Mouse (Mus musculus): ENCODE results near the gene Ssu72. TPM values are rescaled to one million over a fixed set of nuclear protein-coding genes. Genes with fewer than 3 reads are reported as not detected.
A peak's percentile ranks its signal among the peaks of the same experiment; 100 is the strongest.

Gene Ssu72
- polyA plus RNA-seq, 2 experiments: 115 to 131 TPM

- Histone ChIP-seq H3K4me1 (ENCODE audit: control insufficient read depth, insufficient read depth, low read length) (peaks cover 16% of the 10 kb centered on the region), H3K27me3 (ENCODE audit: control insufficient read depth, insufficient read depth, low read length) (no peaks in the 10 kb centered on the region), H3K27ac (replicated peaks; ENCODE audit: low read depth, low read length) (peak within 1 kb of the TSS; percentile 27; the same call in 1 of the 2 replicates), H3K4me2 (replicated peaks; ENCODE audit: low read depth, low read length, severe bottlenecking) (peak within 1 kb of the TSS; percentile 92), H3K9me3 (ENCODE audit: control insufficient read depth, low read length) (no peaks in the 10 kb centered on the region), H3K4me3 (replicated peaks; ENCODE audit: low read length) (peak within 1 kb of the TSS; percentile 43), H3K9ac (ENCODE audit: low read depth, low read length, severe bottlenecking) (peak within 1 kb of the TSS; percentile 51), H3K36me3 (ENCODE audit: control insufficient read depth, insufficient read depth, low read length) (no peaks in the 10 kb centered on the region)
- peak; percentile 80 for ATAC-seq (ENCODE audit: low FRiP score, low read depth)
- DNase-seq (ENCODE audit: low spot score): peak; percentile 92
- WGBS: under 1% methylated on average over 34 of the region's 35 CpGs
- TF ChIP-seq POLR2A (IDR thresholded peaks at IDR 0.05; ENCODE audit: borderline replicate concordance, extremely low read depth, insufficient read depth, insufficient read length): no peak
Observed at GRCm38 (mm10) chr4:155774280-155774754, 69.7 kb downstream of the Ssu72 start, which contains the start of gene Vwa1. TSS of gene Vwa1 (minus strand) at chr4:155774698.

DNA sequence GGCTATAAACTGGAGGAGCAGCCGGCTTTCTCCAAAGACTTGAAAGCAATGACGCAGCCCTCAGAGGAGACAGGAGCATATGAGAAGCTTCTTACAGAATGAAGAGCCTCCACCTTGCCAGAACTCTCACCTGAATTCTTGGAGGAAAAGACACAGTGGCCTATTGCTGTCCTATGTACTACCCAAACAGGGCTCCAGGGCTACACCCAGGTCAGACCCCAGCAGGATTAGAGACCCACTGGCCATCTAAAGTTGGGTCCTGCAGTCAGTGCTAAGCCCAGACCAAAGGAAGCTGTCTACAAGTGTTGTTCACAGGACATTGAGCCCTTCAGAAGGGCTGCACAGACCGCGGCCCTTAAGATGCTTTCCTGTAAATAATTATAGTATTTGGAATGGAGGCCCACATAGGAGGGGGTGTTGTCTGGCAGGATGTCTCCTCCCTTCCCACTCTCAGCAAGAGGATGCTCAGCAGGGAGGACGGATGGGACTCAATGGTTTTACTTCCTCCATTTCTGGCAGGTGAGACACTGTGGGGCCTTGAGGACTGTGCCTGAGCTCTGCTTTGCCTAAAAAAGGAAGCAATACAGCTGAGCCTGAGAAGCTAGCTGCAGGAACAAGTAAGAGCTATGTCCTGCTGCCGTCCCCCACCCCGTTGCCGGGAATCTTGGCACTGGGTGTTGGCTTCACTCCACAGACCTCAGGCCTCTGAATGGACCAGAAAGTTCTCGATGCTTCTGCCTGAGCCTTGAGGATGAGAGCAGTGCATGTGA is 70.6 kb downstream of the Ssu72 start:
- ATAC-seq (ENCODE audit: low FRiP score, low read depth) (no peak), DNase-seq (ENCODE audit: low spot score) (no peak)
- Histone ChIP-seq H3K27ac (replicated peaks; ENCODE audit: low read depth, low read length) (peak overlapping the region; percentile 48; the same call in 1 of the 2 replicates), H3K4me3 (replicated peaks; ENCODE audit: low read length) (peak overlapping the region; percentile 43), H3K4me1 (ENCODE audit: control insufficient read depth, insufficient read depth, low read length) (peaks cover 12% of the 10 kb centered on the region), H3K9ac (ENCODE audit: low read depth, low read length, severe bottlenecking) (no peak overlapping the region), H3K36me3 (ENCODE audit: control insufficient read depth, insufficient read depth, low read length) (no peaks in the 10 kb centered on the region), H3K27me3 (ENCODE audit: control insufficient read depth, insufficient read depth, low read length) (no peaks in the 10 kb centered on the region), H3K9me3 (ENCODE audit: control insufficient read depth, low read length) (no peaks in the 10 kb centered on the region), H3K4me2 (replicated peaks; ENCODE audit: low read depth, low read length, severe bottlenecking) (peak overlapping the region; percentile 92)
- WGBS: 49% methylated on average over 9 of the region's 9 CpGs
- no peak for TF ChIP-seq POLR2A (IDR thresholded peaks at IDR 0.05; ENCODE audit: borderline replicate concordance, extremely low read depth, insufficient read depth, insufficient read length)

DNA sequence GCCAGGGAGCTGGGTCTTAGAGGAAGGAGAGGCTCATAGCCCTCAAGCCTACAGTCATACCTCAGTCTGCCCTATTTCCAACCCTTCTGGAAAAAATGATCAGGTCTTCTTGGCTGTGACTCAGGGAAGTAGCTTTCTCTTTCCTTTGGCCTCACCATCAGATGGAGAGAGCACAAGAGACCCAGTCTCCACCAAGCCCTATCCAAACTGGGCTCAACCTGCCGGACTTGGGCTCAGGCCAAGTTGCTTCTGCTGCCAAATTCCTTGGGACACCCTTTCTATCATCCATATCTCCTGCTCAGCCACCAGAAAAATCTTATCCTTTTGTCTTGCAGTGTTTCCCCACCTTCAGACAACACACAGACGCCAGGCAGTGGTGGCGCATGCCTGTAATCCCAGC is 71.3 kb downstream of the Ssu72 start:
- H3K9me3 ChIP-seq (ENCODE audit: control insufficient read depth, low read length): no peaks in the 10 kb centered on the region
- no peak for TF ChIP-seq POLR2A (IDR thresholded peaks at IDR 0.05; ENCODE audit: borderline replicate concordance, extremely low read depth, insufficient read depth, insufficient read length)
- no peaks in the 10 kb centered on the region for H3K36me3 ChIP-seq (ENCODE audit: control insufficient read depth, insufficient read depth, low read length)
- H3K4me3 ChIP-seq (replicated peaks; ENCODE audit: low read length): no peak overlapping the region
- ATAC-seq (ENCODE audit: low FRiP score, low read depth) (no peak), DNase-seq (ENCODE audit: low spot score) (no peak)
- 82% methylated on average over 3 of the region's 3 CpGs for WGBS
- no peaks in the 10 kb centered on the region for H3K27me3 ChIP-seq (ENCODE audit: control insufficient read depth, insufficient read depth, low read length)
- no peak overlapping the region for H3K4me2 ChIP-seq (replicated peaks; ENCODE audit: low read depth, low read length, severe bottlenecking)
- peaks cover 12% of the 10 kb centered on the region; the same call in 1 of the 2 replicates for H3K4me1 ChIP-seq (ENCODE audit: control insufficient read depth, insufficient read depth, low read length)
- H3K9ac ChIP-seq (ENCODE audit: low read depth, low read length, severe bottlenecking): no peak overlapping the region
- H3K27ac ChIP-seq (replicated peaks; ENCODE audit: low read depth, low read length): 0 out of 2 replicates have a peak overlapping the region, but pooled peaks have one; percentile 48

GRCm38 (mm10) chr4:155776704-155777335 is 72.2 kb downstream of the Ssu72 start:
- no peak overlapping the region for H3K4me3 ChIP-seq (replicated peaks; ENCODE audit: low read length)
- 61% methylated on average over 2 of the region's 2 CpGs for WGBS
- no peak overlapping the region for H3K27ac ChIP-seq (replicated peaks; ENCODE audit: low read depth, low read length)
- DNase-seq (ENCODE audit: low spot score): no peak
- no peak overlapping the region for H3K9ac ChIP-seq (ENCODE audit: low read depth, low read length, severe bottlenecking)
- no peaks in the 10 kb centered on the region for H3K36me3 ChIP-seq (ENCODE audit: control insufficient read depth, insufficient read depth, low read length)
- H3K4me1 ChIP-seq (ENCODE audit: control insufficient read depth, insufficient read depth, low read length): peaks cover 12% of the 10 kb centered on the region; the same call in 1 of the 2 replicates
- ATAC-seq (ENCODE audit: low FRiP score, low read depth): no peak
- no peaks in the 10 kb centered on the region for H3K27me3 ChIP-seq (ENCODE audit: control insufficient read depth, insufficient read depth, low read length)
- no peak for TF ChIP-seq POLR2A (IDR thresholded peaks at IDR 0.05; ENCODE audit: borderline replicate concordance, extremely low read depth, insufficient read depth, insufficient read length)
- H3K9me3 ChIP-seq (ENCODE audit: control insufficient read depth, low read length): no peaks in the 10 kb centered on the region
- H3K4me2 ChIP-seq (replicated peaks; ENCODE audit: low read depth, low read length, severe bottlenecking): no peak overlapping the region

- DNase-seq (ENCODE audit: low spot score) (no peak), ATAC-seq (ENCODE audit: low FRiP score, low read depth) (no peak)
- H3K4me2 ChIP-seq (replicated peaks; ENCODE audit: low read depth, low read length, severe bottlenecking): no peak overlapping the region
- H3K27ac ChIP-seq (replicated peaks; ENCODE audit: low read depth, low read length): no peak overlapping the region
- H3K4me1 ChIP-seq (ENCODE audit: control insufficient read depth, insufficient read depth, low read length): peaks cover 12% of the 10 kb centered on the region; the same call in 1 of the 2 replicates
- no peaks in the 10 kb centered on the region for H3K9me3 ChIP-seq (ENCODE audit: control insufficient read depth, low read length)
- H3K4me3 ChIP-seq (replicated peaks; ENCODE audit: low read length): no peak overlapping the region
- no peak for TF ChIP-seq POLR2A (IDR thresholded peaks at IDR 0.05; ENCODE audit: borderline replicate concordance, extremely low read depth, insufficient read depth, insufficient read length)
- 84% methylated on average over 2 of the region's 2 CpGs for WGBS
- H3K9ac ChIP-seq (ENCODE audit: low read depth, low read length, severe bottlenecking): no peak overlapping the region
- no peaks in the 10 kb centered on the region for H3K36me3 ChIP-seq (ENCODE audit: control insufficient read depth, insufficient read depth, low read length)
- no peaks in the 10 kb centered on the region for H3K27me3 ChIP-seq (ENCODE audit: control insufficient read depth, insufficient read depth, low read length)
Observed at GRCm38 (mm10) chr4:155777816-155778215, 73.2 kb downstream of the Ssu72 start.

Measured in limb, embryonic 14.5 days (tissue).